Mouse (Mus musculus) lung, adult 2 months (tissue): Measurements from ENCODE around the gene Mknk1.

ENCODE experiments used
- CTCF ChIP-seq: fragments of 200-500 bp; IDR thresholded peaks from 2 replicates; pipeline ENCODE4 v1.5.1; 2011; ENCODE audit warnings: mild to moderate bottlenecking, low read length, control low read depth; ENCODE audit not compliant: insufficient read depth
- POLR2A ChIP-seq: fragments of 200-500 bp; IDR thresholded peaks from 2 replicates; pipeline ENCODE4 v1.6.1; 2011; ENCODE audit warnings: low read depth, mild to moderate bottlenecking, control low read depth, low read length, borderline replicate concordance; ENCODE audit errors: extremely low read depth

GRCm38 (mm10) chr4:115838696-115839641 is at the start of gene Mknk1:
- TF ChIP-seq CTCF (no peak), POLR2A (peak; percentile 79; the same call in 1 of the 2 replicates)
